10 mouse cellular contexts compared by ENCODE assay signal in the genomic region with DNA sequence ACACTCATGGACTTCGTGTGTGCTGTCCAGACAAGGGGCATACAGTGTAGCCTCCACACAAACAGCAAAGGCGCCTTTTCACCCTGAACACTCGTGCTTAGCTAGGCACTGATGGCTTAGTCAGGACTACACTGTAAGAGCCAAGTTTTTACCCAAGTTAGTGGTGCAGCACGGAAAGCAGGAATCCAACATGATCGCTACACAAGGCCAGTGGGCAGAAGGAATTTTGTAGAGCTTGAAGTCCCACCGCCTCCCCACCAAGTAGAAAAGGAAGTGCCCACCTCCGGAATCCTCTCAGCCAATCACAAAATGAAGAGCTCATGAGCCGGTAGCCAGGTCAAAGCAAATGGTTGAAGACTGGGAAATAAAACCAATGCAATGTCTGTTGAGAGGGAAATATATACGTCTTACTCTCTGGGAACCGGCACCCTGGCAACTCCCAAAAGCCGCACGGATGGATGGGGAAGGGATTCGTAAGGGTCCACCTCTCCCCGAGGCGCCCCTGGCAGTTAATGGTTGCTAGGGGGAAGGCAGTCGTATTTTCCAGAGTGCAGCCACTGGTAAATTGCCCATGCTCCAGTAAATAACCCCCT. TPM values are rescaled to one million over a fixed set of nuclear protein-coding genes. Genes with fewer than 3 reads are reported as not detected.
DNase-seq lines count a peak whose midpoint lies in the region; ATAC-seq lines count a peak whose summit lies in the region.
"Had no signal": no experiment of that assay in that cellular context is flagged by ENCODE, and none has a peak within 500 bp of the region (broad histone marks: within the 10 kb centered on the region; RNA-seq: fewer than 3 reads in every experiment).

No protein-coding gene starts in this region.

- no peaks in the 10 kb centered on the region for H3K9me3 ChIP-seq in heart, embryonic 13.5 days
- H3K9me3 ChIP-seq in forebrain, embryonic 16.5 days (ENCODE audit: control insufficient read depth, low read length) = no peaks in the 10 kb centered on the region
- no peaks in the 10 kb centered on the region for H3K9me3 ChIP-seq in midbrain, embryonic 10.5 days (replicated peaks)

- H3K27ac ChIP-seq in heart, embryonic 13.5 days (replicated peaks) = no peak overlapping the region
- H3K27ac ChIP-seq in forebrain, embryonic 16.5 days (ENCODE audit: low read length) = no peak overlapping the region
- no peak overlapping the region for H3K27ac ChIP-seq in midbrain, embryonic 10.5 days (replicated peaks)

- peak overlapping the region; percentile 27 for H3K4me3 ChIP-seq in heart, embryonic 13.5 days
- peak overlapping the region; percentile 10; the same call in 1 of the 2 replicates for H3K4me3 ChIP-seq in forebrain, embryonic 16.5 days (replicated peaks; ENCODE audit: low read length)
- H3K4me3 ChIP-seq in midbrain, embryonic 10.5 days = peak overlapping the region; percentile 25; the same call in 1 of the 2 replicates

- no peak overlapping the region for H3K9ac ChIP-seq in heart, embryonic 13.5 days
- H3K9ac ChIP-seq in forebrain, embryonic 16.5 days (replicated peaks; ENCODE audit: low read depth, low read length) = no peak overlapping the region

- 61% methylated on average over 16 of the region's 16 CpGs for WGBS in heart, embryonic 13.5 days
- 56% methylated on average over 16 of the region's 16 CpGs for WGBS in forebrain, embryonic 16.5 days
- 64% methylated on average over 16 of the region's 16 CpGs for WGBS in midbrain, embryonic 10.5 days

- H3K36me3 ChIP-seq in heart, embryonic 13.5 days = no peaks in the 10 kb centered on the region
- no peaks in the 10 kb centered on the region for H3K36me3 ChIP-seq in forebrain, embryonic 16.5 days (ENCODE audit: control insufficient read depth, insufficient read depth)
- no peaks in the 10 kb centered on the region for H3K36me3 ChIP-seq in midbrain, embryonic 10.5 days

- intact Hi-C loops in heart, postnatal 25 days (cut with DNase I) = no loop called here
- intact Hi-C loops in left cerebral cortex, postnatal 10 days (cut with DNase I) = loop anchor here (5.0 kb wide), 1 partner anchor 37 kb away; no protein-coding TSS in a partner anchor

- no peak for ATAC-seq in heart, embryonic 13.5 days (ENCODE audit: extremely low read depth, insufficient number of reproducible peaks, low FRiP score, low TSS enrichment)
- ATAC-seq in forebrain, embryonic 16.5 days = no peak
- ATAC-seq in megakaryocyte, adult 5-6 weeks (ENCODE audit: poor library complexity, severe bottlenecking) = no peak

- H3K27me3 ChIP-seq in heart, embryonic 13.5 days (replicated peaks) = no peaks in the 10 kb centered on the region
- H3K27me3 ChIP-seq in forebrain, embryonic 16.5 days (replicated peaks; ENCODE audit: control insufficient read depth, insufficient read depth, low read length) = no peaks in the 10 kb centered on the region
- no peaks in the 10 kb centered on the region for H3K27me3 ChIP-seq in midbrain, embryonic 10.5 days (ENCODE audit: low read depth, poor library complexity, severe bottlenecking)
- H3K27me3 ChIP-seq: CH12.LX had no signal

- no peak for DNase-seq in heart, postnatal 25 days (ENCODE audit: low spot score)
- DNase-seq in ZHBTc4 (ENCODE audit: low read depth, low spot score) = peak; percentile 49
- no peak for DNase-seq in midbrain, embryonic 10.5 days (ENCODE audit: low spot score)
- no peak for DNase-seq in left cerebral cortex, postnatal 10 days (ENCODE audit: extremely low spot score in 1 of 2, low spot score in 2 of 2)
- no peak for DNase-seq in gastrocnemius, adult 18-20 months (ENCODE audit: low spot score)
- DNase-seq: thymus, adult 18-20 months had no signal

- peak overlapping the region; percentile 39 for H3K4me2 ChIP-seq in heart, embryonic 13.5 days
- peak overlapping the region; percentile 25; the same call in 1 of the 2 replicates for H3K4me2 ChIP-seq in forebrain, embryonic 16.5 days (ENCODE audit: low read length)

- H3K4me1 ChIP-seq in heart, embryonic 13.5 days = no peaks in the 10 kb centered on the region
- no peaks in the 10 kb centered on the region for H3K4me1 ChIP-seq in forebrain, embryonic 16.5 days (replicated peaks; ENCODE audit: control insufficient read depth, insufficient read depth, low read length)
- peaks cover 4% of the 10 kb centered on the region; the same call in 1 of the 2 replicates for H3K4me1 ChIP-seq in midbrain, embryonic 10.5 days

RNA-seq across cellular contexts. Expression of a gene that starts 13.2 kb away (rescaled TPM):
- 75.3 and 78.2 TPM in 2 replicates for polyA plus RNA-seq in heart, embryonic 13.5 days (2015; fragmentation: Nextera tagmentation; extraction: Ambion mirVana)
- total RNA-seq in heart, postnatal 25 days (2021) = 100 to 1,000 TPM; 173 to 205 TPM
- 14.4 and 18.5 TPM in 2 replicates for polyA plus RNA-seq in forebrain, embryonic 16.5 days (2015; fragmentation: Nextera tagmentation; extraction: Ambion mirVana)
- 21.2 and 22.7 TPM in 2 replicates for polyA plus RNA-seq in midbrain, embryonic 10.5 days (2016; fragmentation: Nextera tagmentation; extraction: Ambion mirVana)
- total RNA-seq in megakaryocyte, adult 5-6 weeks (2015) = 1.1 and 2.3 TPM in 2 replicates
- 0.73 and 0.92 TPM in 2 replicates for total RNA-seq in megakaryocyte, adult 5-6 weeks (2017)
- 10 to 100 TPM; 42.6 to 44.3 TPM for total RNA-seq in left cerebral cortex, postnatal 10 days (2021)
- total RNA-seq in gastrocnemius, adult 18-20 months (2021) = 10 to 100 TPM; 44.8 to 52.1 TPM

Comparison
In these comparisons a context has a peak if more than half of its experiments do, and no peak if none do; other contexts are left out.
1. RNA of a gene that starts 13.2 kb away (total RNA-seq): 173 to 205 TPM in heart, postnatal 25 days, 44.8 to 52.1 TPM in gastrocnemius, adult 18-20 months and 42.6 to 44.3 TPM in left cerebral cortex, postnatal 10 days; 0.73 to 2.3 TPM in megakaryocyte, adult 5-6 weeks; every median in the first group is over 10 times any median in the second.
2. Peak in every context shown above with its lines, with median percentiles within 50 percentile points of each other: H3K4me3 ChIP-seq.